Mouse (Mus musculus) heart, embryonic 10.5 days (tissue): ENCODE data around the gene Trim24. TPM values are rescaled to one million over a fixed set of nuclear protein-coding genes. Genes with fewer than 3 reads are reported as not detected.
"Not testable (repeated sequence)": the region's sequence is repeated elsewhere in the genome, so short reads cannot be mapped to it uniquely, and the experiment has no call there.

Source experiments
- DNase-seq: peaks from one replicate; pipeline ENCODE4 v3.0.0-alpha.2; 2017; ENCODE audit warnings: low spot score
- H3K27ac ChIP-seq: fragments of 300-500 bp; sonication (generic); 2 replicates; pipeline ENCODE4 v1.5.1; 2016; ENCODE audit warnings: mild to moderate bottlenecking
- H3K27me3 ChIP-seq: fragments of 300-500 bp; sonication (generic); 2 replicates; pipeline ENCODE4 v1.6.1; 2016; ENCODE audit warnings: mild to moderate bottlenecking; ENCODE audit not compliant: poor library complexity, insufficient read depth, severe bottlenecking
- H3K36me3 ChIP-seq: fragments of 300-500 bp; sonication (generic); 2 replicates; pipeline ENCODE4 v1.6.1; 2016; ENCODE audit warnings: mild to moderate bottlenecking, moderate library complexity
- H3K4me1 ChIP-seq: fragments of 300-500 bp; sonication (generic); 2 replicates; pipeline ENCODE4 v1.6.1; 2016; ENCODE audit warnings: mild to moderate bottlenecking
- H3K4me3 ChIP-seq: fragments of 300-500 bp; sonication (generic); 2 replicates; pipeline ENCODE4 v1.5.1; 2016; ENCODE audit warnings: mild to moderate bottlenecking, moderate library complexity
- H3K9me3 ChIP-seq: fragments of 300-500 bp; sonication (generic); 2 replicates; pipeline ENCODE4 v1.6.1; 2016; ENCODE audit warnings: mild to moderate bottlenecking, moderate library complexity
- WGBS: fragments of 180-500 bp; shearing (Covaris S2); methylation state at CpG from one replicate; pipeline ENCODE4 v1.1.7; 2016; 5-methylcytosine and 5-hydroxymethylcytosine counted together
- polyA plus RNA-seq: library from polyadenylated mRNA; unstranded; fragments of >200 nt; fragmentation: Nextera tagmentation; extraction: Ambion mirVana; gene quantifications from 2 replicates; pipeline ENCODE4 v1.2.1, GENCODE M21; 2016

Trim24 gene
- polyA plus RNA-seq, 1 experiment from 2014 or later = 15.4 TPM

DNA sequence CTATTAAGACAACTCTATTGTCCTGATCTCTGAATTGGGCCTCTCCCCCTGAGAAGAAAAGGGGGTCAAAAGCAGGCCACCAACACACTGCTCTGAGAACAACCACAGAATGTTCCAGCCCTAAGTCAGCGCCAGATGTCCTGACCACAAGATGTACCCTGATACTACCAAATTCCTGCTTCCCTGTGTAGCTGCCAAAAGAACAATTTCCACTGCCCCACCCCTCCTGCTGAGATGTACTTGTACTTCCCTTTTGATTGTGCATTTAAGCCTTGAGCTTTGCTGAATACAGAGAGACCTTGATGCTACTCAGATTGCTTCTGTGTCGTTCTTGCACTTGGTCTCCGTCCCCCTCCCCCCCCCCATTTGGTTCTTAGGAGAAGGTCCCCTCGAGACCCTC is 23.1 kb upstream of the Trim24 start:
- not testable (repeated sequence) for H3K27me3 ChIP-seq, H3K36me3 ChIP-seq, H3K9me3 ChIP-seq, H3K4me1 ChIP-seq, DNase-seq, H3K4me3 ChIP-seq, H3K27ac ChIP-seq
- WGBS = 87% methylated on average over 4 of the region's 4 CpGs

DNA sequence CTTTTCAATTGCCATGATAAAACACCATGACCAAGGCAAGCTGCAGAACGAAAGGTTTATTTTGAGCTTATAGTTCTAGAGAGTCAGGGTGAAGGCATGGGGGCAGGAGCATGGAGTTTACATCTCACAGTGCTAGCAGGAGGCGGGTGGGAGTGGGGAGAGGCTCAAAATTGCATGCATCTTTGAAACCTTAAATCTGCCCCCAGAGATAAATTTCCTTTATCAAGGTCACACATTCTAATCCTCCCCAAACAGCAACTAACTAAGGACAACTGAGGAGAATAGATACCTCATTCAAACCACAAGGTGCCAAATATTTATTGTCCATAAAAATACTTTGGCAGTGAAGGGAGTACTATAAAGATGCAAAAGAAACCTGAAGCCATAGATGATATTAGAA is 19.3 kb upstream of the Trim24 start:
- H3K36me3 ChIP-seq = no peaks in the 10 kb centered on the region
- WGBS = 65% methylated on average over 2 of the region's 2 CpGs
- no peak for DNase-seq
- H3K4me3 ChIP-seq = no peak overlapping the region
- H3K27ac ChIP-seq = no peak overlapping the region
- H3K27me3 ChIP-seq = no peaks in the 10 kb centered on the region
- H3K4me1 ChIP-seq = no peaks in the 10 kb centered on the region
- no peaks in the 10 kb centered on the region; the same call in 1 of the 2 replicates for H3K9me3 ChIP-seq

DNA sequence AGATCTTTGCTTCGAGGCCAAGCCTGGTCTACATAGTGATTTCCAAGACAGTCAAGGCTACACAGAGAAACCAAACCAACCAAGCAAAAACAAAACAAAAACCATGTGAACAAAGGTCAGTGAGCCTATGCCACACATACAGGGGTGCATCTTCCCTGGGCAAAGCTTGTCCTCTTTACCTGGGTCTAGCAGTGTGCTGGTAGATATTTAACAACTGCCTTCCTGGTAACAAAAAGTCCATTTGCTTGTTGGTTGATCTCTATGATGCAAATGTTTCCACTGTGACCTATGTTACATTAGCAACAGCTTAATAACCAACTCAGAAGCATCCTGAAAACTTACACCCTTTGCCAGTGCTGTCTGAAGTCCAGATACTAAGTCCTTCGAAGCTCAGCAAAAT is 17.3 kb upstream of the Trim24 start:
- Histone ChIP-seq H3K4me1 (no peaks in the 10 kb centered on the region), H3K4me3 (no peak overlapping the region), H3K27ac (no peak overlapping the region), H3K27me3 (no peaks in the 10 kb centered on the region), H3K9me3 (no peaks in the 10 kb centered on the region; the same call in 1 of the 2 replicates), H3K36me3 (no peaks in the 10 kb centered on the region)
- 84% methylated on average over 2 of the region's 2 CpGs for WGBS
- no peak for DNase-seq

DNA sequence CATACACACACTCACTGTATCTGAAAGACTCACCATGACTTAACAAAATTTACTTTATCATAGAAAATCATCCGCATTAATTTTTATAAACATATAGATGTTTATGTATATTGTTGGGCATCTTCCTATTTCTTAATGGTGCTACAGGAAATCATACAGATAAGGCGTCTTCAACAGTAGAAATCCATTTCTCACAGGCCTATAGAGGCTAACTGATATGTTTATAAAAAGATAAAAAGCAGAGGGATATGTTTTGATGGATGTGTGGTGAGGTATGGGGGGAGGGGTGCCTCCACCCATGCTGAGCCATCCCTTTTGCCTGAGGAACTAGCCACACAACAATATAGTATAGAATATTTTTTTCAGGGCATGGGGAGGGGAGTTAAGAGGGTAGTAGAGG is 15.2 kb upstream of the Trim24 start:
- Histone ChIP-seq H3K4me1 (no peaks in the 10 kb centered on the region), H3K9me3 (no peaks in the 10 kb centered on the region), H3K4me3 (no peak overlapping the region), H3K27ac (no peak overlapping the region), H3K36me3 (no peaks in the 10 kb centered on the region), H3K27me3 (no peaks in the 10 kb centered on the region)
- 80% methylated on average over 2 of the region's 2 CpGs for WGBS
- no peak for DNase-seq

DNA sequence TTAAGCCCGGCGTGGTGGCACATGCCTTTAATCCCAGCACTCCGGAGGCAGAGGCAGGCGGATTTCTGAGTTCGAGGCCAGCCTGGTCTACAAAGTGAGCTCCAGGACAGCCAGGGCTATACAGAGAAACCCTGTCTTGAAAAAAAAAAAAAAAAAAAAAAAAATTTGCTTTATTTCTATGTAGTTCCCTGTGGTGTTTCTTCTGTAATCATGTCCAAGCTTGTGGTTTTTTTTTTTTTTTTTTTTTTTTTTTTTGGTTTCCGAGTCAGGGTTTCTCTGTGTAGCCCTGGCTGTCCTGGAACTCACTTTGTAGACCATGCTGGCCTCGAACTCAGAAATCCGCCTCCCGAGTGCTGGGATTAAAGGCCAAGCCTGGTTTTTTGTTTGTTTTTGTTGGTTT is 14.3 kb upstream of the Trim24 start:
- not testable (repeated sequence) for H3K4me1 ChIP-seq, H3K4me3 ChIP-seq, H3K27ac ChIP-seq, H3K9me3 ChIP-seq, H3K36me3 ChIP-seq, H3K27me3 ChIP-seq, DNase-seq
- WGBS = 87% methylated on average over 9 of the region's 9 CpGs

DNA sequence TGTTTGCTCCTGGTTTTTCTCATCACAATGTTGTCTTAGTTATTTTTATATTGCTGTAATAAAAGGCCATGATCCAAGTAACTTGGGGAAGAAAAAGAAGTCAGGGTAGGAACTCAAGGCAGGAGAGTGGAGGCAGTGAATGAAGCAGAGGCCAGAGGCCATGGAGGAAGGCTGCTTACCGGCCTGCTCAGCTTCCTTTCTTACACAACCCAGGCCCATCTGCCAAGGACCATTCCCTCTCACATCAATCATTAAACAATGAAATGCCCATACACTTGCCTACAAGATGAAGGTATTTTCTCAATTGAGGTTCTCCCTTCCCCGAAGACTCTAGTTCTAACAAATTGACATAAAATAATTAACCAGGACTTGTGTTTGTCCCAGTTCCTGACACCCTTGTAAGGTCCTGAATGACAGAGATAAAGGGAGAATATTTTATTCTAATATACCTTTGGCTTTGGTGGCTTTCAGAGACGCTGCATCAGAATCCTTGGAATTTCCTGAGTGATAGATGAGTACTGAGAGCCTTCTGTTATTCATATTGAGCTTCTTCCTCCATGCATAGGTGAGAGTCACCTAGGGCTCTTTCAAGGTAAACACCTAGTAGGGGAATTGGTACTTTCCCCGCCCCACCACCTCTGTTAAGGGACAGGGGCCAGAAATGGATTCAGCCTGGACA is 13.3 kb upstream of the Trim24 start:
- H3K4me1 ChIP-seq = no peaks in the 10 kb centered on the region
- WGBS = 63% methylated on average over 4 of the region's 4 CpGs
- H3K27ac ChIP-seq = no peak overlapping the region
- H3K9me3 ChIP-seq = no peaks in the 10 kb centered on the region
- no peak overlapping the region for H3K4me3 ChIP-seq
- DNase-seq = no peak
- H3K36me3 ChIP-seq = no peaks in the 10 kb centered on the region
- H3K27me3 ChIP-seq = no peaks in the 10 kb centered on the region

DNA sequence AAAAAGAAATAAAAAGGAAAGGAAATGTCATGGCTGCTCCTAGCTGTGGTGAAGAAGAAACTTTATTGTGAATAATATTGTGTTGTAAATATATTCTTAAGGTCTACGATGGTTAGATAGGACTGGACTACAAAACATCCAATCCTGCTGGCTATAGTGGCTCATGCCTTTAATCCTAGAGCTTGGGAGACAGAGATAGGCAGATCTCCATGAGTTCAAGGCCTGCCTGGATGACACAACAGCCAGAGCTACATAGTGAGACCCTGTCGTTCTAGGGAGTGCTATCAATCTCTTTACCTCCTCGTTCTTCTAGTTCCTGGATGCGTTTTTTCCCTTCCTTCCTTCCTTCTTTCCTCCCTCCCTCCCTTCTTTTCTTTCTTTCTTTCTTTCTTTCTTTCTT is 12.5 kb upstream of the Trim24 start:
- Histone ChIP-seq H3K4me1 (no peaks in the 10 kb centered on the region), H3K27ac (no peak overlapping the region), H3K9me3 (no peaks in the 10 kb centered on the region), H3K36me3 (no peaks in the 10 kb centered on the region), H3K4me3 (no peak overlapping the region), H3K27me3 (no peaks in the 10 kb centered on the region)
- DNase-seq = no peak
- WGBS = 75% methylated on average over 4 of the region's 4 CpGs

DNA sequence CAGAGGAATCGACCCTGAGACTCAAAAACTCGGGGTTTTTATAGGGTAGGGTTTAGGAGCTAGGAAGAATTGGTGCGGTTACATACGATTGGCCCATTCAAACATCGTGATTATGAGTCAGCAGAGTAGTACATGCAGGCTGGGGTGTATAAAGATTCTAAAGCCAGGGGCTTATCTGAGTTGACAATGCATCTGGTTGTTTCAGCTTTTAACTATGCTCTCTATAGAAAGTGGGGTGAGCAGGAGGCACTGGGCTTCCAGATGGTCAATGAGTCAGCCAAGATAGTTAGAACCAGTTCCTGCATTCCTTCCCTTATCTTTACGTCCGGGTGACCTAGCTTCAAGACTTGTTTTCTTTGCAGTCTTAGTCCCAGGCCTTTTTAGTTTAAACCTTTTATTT is 7.7 kb upstream of the Trim24 start:
- Histone ChIP-seq H3K27ac (no peak overlapping the region), H3K9me3 (no peaks in the 10 kb centered on the region), H3K4me1 (no peaks in the 10 kb centered on the region), H3K36me3 (no peaks in the 10 kb centered on the region), H3K4me3 (no peak overlapping the region), H3K27me3 (no peaks in the 10 kb centered on the region)
- peak; percentile 90 for DNase-seq
- WGBS = 55% methylated on average over 7 of the region's 7 CpGs

DNA sequence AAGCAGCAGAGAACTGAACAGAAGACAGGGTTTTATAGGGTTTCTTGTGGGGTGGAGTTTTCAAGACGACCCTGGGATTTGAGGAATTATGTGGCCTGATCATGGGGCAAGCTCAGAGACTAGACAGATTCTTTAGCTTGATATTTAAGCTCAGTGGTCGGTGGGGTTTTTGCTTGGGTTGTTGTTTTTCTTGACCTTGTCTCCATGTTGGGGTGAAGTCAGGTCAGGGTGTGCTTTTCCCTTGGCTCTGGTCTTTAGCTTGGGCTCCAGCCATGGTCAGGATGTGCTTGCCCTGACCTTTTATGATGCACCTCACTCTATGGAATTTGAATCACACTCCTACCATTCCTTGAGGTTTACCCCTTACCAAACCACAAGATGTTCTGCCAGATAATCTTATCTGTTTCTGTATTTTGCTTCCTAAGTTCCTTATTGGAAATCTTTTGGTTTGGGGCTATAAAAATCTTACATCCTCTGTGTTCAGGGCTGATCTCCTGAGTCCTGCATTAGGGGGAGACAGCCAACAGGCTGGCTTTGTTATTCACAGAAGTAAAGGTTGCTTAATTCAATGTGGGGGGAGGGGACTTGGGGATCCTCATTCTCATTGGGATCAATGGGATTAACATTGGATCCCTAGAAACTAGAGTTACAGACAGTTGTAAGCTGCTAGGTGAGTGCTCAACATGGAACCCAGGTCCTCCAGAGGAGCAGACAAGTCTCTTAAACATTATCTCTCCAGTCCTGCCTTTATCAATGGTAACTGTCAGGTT is 6.5 kb upstream of the Trim24 start:
- 0 out of 2 replicates have a peak overlapping the region, but pooled peaks have one; percentile 16 for H3K27ac ChIP-seq
- no peaks in the 10 kb centered on the region for H3K4me1 ChIP-seq
- H3K36me3 ChIP-seq = no peaks in the 10 kb centered on the region
- no peaks in the 10 kb centered on the region for H3K9me3 ChIP-seq
- no peak overlapping the region for H3K4me3 ChIP-seq
- WGBS = 82% methylated on average over 2 of the region's 2 CpGs
- peak; percentile 59 for DNase-seq
- no peaks in the 10 kb centered on the region for H3K27me3 ChIP-seq

DNA sequence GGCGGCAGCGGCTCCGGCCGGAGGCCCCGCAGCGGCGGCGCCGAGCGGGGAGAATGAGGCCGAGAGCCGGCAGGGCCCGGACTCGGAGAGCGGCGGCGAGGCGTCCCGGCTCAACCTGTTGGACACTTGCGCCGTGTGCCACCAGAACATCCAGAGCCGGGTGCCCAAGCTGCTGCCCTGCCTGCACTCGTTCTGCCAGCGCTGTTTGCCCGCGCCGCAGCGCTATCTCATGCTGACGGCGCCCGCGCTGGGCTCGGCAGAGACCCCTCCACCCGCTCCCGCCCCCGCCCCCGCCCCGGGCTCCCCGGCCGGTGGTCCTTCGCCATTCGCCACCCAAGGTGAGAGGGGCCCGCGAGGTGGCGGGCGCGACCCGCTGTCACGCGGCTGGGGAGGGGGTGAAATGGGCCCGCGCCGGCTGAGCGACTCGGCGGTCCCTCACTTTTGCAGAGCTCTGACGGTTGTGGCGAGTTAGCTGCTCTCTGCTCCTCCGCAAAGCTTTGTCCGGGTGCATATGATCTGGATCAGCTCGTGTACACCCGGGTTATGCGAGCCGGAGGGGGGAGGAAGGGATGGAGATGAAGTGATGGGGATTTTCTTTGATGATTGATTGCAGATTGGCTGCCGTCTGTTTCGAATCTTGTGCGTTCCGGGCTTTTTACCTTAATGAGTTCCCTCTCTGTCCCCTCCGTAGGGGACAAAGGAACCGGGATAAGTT is 683 bp downstream of the Trim24 start:
- Histone ChIP-seq H3K9me3 (peaks cover 26% of the 10 kb centered on the region), H3K4me1 (no peaks in the 10 kb centered on the region), H3K27ac (peak overlapping the region; percentile 99), H3K36me3 (peaks cover 37% of the 10 kb centered on the region), H3K4me3 (peak overlapping the region; percentile 92), H3K27me3 (no peaks in the 10 kb centered on the region)
- under 1% methylated on average over 67 of the region's 70 CpGs for WGBS
- peak; percentile 83 for DNase-seq

DNA sequence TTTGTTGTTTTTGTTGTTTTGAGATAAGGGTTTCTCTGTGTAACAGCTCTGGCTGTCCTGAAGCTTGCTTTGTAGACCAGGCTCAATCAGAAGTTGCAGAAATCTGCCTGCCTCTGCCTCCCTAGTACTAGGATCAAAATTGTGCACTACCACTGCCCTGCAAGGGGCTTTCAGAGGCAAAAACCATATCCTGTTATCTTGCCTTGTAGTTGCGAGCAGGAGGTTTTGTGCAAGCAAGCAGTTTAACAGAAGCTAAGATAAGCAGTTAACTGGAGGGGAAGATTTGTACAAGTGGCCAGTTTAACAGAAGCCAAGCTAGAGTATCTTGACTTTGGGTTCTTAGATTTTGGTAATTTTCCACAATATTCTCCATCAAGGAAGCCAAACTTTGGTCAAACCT is 2.2 kb downstream of the Trim24 start:
- DNase-seq = peak; percentile 42
- WGBS = 89% methylated on average over 1 of the region's 1 CpGs
- Histone ChIP-seq H3K27ac (no peak overlapping the region), H3K27me3 (no peaks in the 10 kb centered on the region), H3K4me1 (no peaks in the 10 kb centered on the region), H3K9me3 (peaks cover 33% of the 10 kb centered on the region), H3K36me3 (peaks cover 53% of the 10 kb centered on the region), H3K4me3 (no peak overlapping the region; the same call in 1 of the 2 replicates)

DNA sequence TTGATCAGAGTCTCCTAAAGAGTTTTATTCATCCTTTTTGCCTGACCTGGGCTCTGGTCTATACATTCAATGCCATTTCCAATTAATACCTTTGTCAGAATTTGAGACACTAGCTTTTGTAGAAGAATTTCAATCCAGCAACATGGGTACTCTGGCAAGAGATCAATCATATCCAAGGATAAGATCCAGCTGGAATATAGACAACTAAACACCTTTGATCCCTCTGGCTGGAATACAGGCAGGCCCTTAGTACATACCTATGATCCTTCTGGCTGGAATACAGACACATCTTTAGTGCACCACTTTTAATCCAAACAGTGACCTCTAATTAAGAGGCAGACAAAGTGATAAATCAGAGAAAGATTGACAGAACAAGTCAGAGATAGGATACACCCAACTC is 3.1 kb downstream of the Trim24 start:
- no peak overlapping the region for H3K27ac ChIP-seq
- peaks cover 33% of the 10 kb centered on the region for H3K9me3 ChIP-seq
- H3K27me3 ChIP-seq = no peaks in the 10 kb centered on the region
- DNase-seq = no peak
- H3K4me1 ChIP-seq = no peaks in the 10 kb centered on the region
- peaks cover 60% of the 10 kb centered on the region for H3K36me3 ChIP-seq
- H3K4me3 ChIP-seq = no peak overlapping the region

DNA sequence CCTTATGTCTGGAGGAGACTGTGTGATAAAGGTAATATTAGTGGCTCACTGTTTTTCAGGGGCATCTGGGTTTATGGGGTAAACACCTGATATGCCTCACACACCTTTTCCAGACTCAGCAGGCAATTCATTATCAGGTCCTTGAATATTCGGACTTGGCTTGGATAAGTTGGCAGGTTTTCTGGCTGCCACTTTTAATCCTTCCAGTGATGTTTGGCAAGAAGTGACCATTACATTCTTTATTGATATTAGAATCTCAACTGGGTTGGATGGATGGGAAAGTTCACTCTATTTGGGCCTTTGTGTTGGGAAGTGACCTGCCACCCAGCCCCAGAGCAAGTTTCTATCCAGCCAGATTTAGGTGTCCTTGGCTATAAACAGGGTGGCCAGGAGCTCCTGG is 7.6 kb downstream of the Trim24 start:
- no peak overlapping the region for H3K4me3 ChIP-seq
- no peak for DNase-seq
- WGBS = 86% methylated on average over 1 of the region's 1 CpGs
- H3K9me3 ChIP-seq = peaks cover 27% of the 10 kb centered on the region
- no peaks in the 10 kb centered on the region for H3K4me1 ChIP-seq
- H3K27ac ChIP-seq = no peak overlapping the region
- H3K27me3 ChIP-seq = no peaks in the 10 kb centered on the region
- peaks cover 76% of the 10 kb centered on the region for H3K36me3 ChIP-seq
